Mouse (Mus musculus) heart, adult 9 months (tissue): ENCODE data around the gene Fxyd6.

Experiments used
- DNase-seq, 2 experiments: peaks; one replicate each; pipeline ENCODE4 v3.0.0; 2022; ENCODE audit warnings: low spot score in 2 of 2

Fxyd6 gene

GRCm38 (mm10) chr9:45370117-45370561 lies at the start of gene Fxyd6:
TSS of gene Fxyd6 (plus strand) at chr9:45370185.
- peak; percentile 59 to 61 for DNase-seq

GRCm38 (mm10) chr9:45321465-45321864 lies 48.5 kb upstream of the Fxyd6 start:
- DNase-seq: no peak

GRCm38 (mm10) chr9:45321946-45322430 lies 48.0 kb upstream of the Fxyd6 start:
- DNase-seq: no peak

- DNase-seq: no peak
Observed at GRCm38 (mm10) chr9:45326390-45326789, 43.6 kb upstream of the Fxyd6 start.

- DNase-seq: peak in 1 of 2 experiments; percentile 11
Observed at GRCm38 (mm10) chr9:45328263-45328662, 41.7 kb upstream of the Fxyd6 start.

GRCm38 (mm10) chr9:45329577-45329976 lies 40.4 kb upstream of the Fxyd6 start:
- no peak for DNase-seq

GRCm38 (mm10) chr9:45337406-45337805 lies 32.6 kb upstream of the Fxyd6 start:
- DNase-seq: no peak

GRCm38 (mm10) chr9:45343066-45343465 lies 26.9 kb upstream of the Fxyd6 start:
- no peak for DNase-seq

GRCm38 (mm10) chr9:45345516-45345915 lies 24.5 kb upstream of the Fxyd6 start:
- peak in 1 of 2 experiments; percentile 35 for DNase-seq

- no peak for DNase-seq
Observed at GRCm38 (mm10) chr9:45346276-45346675, 23.7 kb upstream of the Fxyd6 start.

GRCm38 (mm10) chr9:45348560-45348959 lies 21.4 kb upstream of the Fxyd6 start:
- DNase-seq: no peak

- no peak for DNase-seq
Observed at GRCm38 (mm10) chr9:45349181-45349580, 20.8 kb upstream of the Fxyd6 start.

- DNase-seq: no peak
Observed at GRCm38 (mm10) chr9:45349851-45350250, 20.1 kb upstream of the Fxyd6 start.

GRCm38 (mm10) chr9:45355192-45355591 lies 14.8 kb upstream of the Fxyd6 start:
- DNase-seq: no peak

GRCm38 (mm10) chr9:45358356-45358755 lies 11.6 kb upstream of the Fxyd6 start:
- no peak for DNase-seq

- peak; percentile 27 to 64 for DNase-seq
Observed at GRCm38 (mm10) chr9:45362051-45362461, 7.9 kb upstream of the Fxyd6 start.

GRCm38 (mm10) chr9:45363639-45364214 lies 6.3 kb upstream of the Fxyd6 start:
- no peak for DNase-seq

- no peak for DNase-seq
Observed at GRCm38 (mm10) chr9:45367716-45368115, 2.3 kb upstream of the Fxyd6 start.

GRCm38 (mm10) chr9:45368341-45368901 lies 1.6 kb upstream of the Fxyd6 start:
- DNase-seq: peak; percentile 66 to 69

GRCm38 (mm10) chr9:45370616-45371336 lies 791 bp downstream of the Fxyd6 start:
- DNase-seq: no peak

- DNase-seq: no peak
Observed at GRCm38 (mm10) chr9:45371337-45371707, 1.3 kb downstream of the Fxyd6 start.

GRCm38 (mm10) chr9:45373896-45374295 lies 3.9 kb downstream of the Fxyd6 start:
- no peak for DNase-seq

GRCm38 (mm10) chr9:45374988-45375502 lies 5.1 kb downstream of the Fxyd6 start:
- DNase-seq: no peak
